Mouse (Mus musculus) R1 (cell line): Measurements from ENCODE around the gene Sestd1.
A peak's percentile ranks its signal among the peaks of the same experiment; 100 is the strongest.

ENCODE experiments used
- DNase-seq: peaks from one replicate; pipeline ENCODE4 v3.0.0-alpha.2; 2018; ENCODE audit warnings: low read depth, low spot score

The Sestd1 gene

DNA sequence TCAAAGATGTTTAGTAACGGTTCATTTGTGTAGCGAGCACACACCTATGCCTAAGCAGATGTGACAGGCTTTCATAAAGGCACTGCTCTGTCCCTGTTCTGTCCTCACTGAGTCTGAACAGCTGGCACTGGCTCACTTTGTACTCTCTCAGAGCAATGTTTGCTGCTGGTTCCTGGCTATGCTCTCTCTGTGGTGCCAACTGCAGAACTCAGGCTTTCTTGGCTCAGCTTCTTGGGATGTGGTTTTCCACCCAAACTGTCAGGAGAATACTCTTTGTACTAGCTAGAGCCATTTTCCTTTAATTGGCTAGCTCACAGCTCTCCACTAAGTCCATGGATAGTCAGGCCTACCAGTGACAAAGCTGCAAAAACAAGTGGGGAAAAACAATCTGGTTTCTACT lies 59.4 kb downstream of the Sestd1 start:
- no peak for DNase-seq

GRCm38 (mm10) chr2:77212885-77213284 lies 67.5 kb downstream of the Sestd1 start:
- no peak for DNase-seq

DNA sequence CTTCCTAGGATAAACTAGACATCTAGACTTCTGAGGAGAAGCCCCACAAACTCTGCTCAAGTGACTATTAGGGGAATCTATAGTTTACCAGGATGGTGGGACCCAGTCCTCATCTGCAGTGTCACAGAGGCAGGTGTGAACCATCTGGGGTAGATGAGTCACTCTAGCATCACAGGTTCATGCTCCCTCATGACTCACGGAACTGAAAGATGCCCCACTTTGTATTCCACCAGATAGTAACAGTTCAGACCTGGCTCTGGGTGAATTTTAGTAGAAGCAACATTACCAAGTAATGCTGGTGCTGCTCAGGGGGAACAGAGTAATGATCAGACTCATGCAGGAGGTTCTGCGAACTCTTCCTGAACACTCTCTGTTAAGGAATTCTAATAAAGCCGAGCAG lies 73.4 kb downstream of the Sestd1 start:
- no peak for DNase-seq

- no peak for DNase-seq
Measured at GRCm38 (mm10) chr2:77203916-77204315, 76.5 kb downstream of the Sestd1 start.

DNA sequence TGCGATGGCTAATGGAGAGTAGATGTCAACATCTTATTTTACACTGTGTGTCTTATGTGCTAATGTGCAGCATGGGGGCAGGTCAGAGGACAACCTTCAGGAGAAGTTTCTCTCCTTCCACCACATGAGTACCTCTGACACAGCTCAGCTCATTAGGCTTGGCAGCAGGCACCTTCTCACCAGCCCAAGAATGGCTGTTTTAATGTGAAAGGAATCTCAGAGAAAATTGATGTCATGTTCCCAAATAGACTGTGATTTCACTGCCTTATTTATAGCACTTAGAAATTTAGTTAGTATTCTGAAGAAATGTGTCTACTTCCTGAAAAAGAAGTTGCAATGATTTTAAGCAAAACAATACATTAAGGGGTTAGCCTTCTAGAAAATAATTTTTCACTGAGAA lies 78.5 kb downstream of the Sestd1 start:
- DNase-seq, result no peak

DNA sequence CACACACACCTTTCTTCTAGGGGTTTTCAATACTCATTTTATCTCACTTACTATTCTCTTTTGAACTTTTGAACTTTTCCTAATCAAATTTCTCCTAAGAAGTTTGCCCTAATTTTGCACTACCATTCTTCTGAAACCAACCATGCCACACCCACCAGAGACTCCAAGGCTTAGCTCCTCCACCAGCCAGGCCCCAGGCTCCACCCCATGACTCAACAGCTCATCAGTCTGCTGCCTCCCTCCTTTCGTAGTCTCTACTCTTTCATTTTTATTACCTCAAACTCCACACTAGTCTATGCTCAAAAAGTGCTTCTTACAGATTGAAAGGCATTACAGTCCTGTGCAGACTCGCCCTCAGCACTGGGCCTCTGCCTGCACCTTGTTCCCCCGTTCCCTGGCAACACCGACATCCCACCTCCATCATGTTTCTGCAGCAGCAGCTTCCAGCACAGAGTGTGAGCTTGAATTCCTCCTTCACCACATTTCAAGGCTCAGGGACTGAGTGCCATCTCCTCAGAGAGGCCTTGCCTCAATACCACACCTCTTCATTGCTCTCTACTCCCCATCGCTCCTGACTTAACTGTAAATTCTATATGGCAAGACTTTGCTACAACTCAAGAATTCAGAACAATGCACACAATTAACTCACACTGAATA lies 79.3 kb downstream of the Sestd1 start:
- DNase-seq, result no peak

DNA sequence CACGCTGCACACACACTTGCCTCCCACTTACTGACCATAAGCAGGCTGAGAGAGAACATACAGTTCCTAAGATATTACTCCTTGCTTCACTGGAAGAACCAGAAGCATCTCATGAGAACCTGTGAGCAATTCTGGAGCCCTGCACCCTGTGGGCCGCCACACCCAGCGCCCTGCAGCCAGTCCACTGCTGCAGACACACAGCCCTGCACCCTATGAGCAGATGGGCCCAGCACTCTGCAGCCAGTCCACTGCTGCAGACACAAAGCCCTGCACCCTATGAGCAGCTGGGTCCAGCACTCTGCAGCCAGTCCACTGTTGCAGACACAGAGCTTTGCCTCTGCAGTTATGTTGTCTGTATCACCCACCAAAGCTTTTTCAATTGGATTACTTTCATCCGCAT lies 80.0 kb downstream of the Sestd1 start:
- no peak for DNase-seq

DNA sequence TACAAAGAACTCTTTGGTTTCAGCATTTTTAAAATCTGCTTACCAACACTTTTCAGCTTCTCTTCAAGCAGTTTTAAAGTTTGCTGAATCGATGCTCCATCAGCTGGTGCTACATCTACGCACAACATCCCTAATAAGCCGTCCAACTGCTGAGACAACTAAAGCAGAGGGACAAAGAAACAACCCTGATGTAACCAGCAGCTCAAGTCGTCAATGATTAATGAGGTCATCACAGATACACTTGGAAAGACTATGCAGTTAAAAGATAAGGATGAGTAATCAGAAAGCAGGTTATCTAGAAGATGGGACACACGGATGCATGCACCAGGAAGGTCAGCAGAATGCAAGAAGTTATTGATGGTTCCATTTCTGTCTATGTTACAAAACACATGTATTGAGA lies 82.1 kb downstream of the Sestd1 start:
- DNase-seq, result no peak

DNA sequence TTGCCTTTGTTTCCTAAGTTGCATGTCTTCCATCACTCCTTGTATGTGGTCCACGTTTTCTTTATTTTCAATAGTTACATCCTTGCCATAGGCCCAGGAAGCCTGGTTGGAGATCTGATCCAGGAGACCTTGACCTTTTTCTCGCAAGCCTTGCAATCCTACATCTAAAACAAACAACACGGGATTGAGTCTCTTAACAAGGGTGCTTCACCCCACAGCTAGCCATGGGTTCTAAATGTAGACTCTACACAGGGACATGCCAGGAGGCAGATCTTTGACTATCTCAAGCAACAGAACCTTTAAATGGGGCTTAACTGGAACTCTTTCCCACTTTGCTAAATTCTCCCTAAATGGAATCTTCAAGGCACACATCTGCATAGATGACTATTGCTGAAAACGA lies 83.6 kb downstream of the Sestd1 start:
- no peak for DNase-seq

DNA sequence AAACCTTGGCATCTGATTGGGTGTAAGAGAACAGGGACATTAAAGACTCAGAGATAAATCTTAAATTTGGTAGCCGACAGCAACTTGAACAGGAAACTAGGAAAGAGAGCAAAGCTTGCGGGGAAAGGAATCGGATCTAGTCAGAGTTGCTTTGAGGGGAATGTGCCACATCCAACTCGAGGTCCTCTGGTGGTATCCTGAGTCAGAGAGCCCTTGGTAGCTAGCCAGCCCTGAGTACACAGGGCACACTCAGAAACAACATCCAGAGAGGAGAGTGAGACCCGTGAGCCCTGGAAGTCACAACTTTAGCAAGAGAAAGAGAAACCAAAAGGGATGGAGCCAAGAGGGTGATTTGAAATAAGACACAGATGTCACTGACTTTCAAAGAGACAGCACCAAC lies 85.3 kb downstream of the Sestd1 start:
- DNase-seq, result no peak

GRCm38 (mm10) chr2:77191811-77192210 lies 88.6 kb downstream of the Sestd1 start:
- DNase-seq, result no peak

GRCm38 (mm10) chr2:77190891-77191290 lies 89.5 kb downstream of the Sestd1 start:
- DNase-seq, result no peak

DNA sequence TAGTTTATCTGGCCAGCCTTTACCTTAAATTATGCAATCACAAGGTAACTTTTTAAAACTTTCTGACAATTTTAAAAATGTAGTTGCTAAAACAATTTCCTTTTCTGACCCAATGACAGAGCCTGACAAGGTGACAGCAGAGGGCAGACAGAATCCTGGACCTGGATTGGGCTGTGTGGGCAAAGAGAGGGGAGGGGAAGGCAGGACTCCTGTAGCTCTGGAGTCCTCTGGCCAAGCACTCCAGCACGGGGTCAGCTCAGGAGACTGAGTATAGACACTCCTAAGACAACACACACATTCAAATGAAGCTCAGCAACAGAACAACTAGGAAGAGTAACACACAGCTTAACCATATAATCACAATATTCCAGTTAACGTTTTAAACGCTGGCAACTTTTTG lies 90.1 kb downstream of the Sestd1 start:
- DNase-seq, result no peak

GRCm38 (mm10) chr2:77189671-77190070 lies 90.7 kb downstream of the Sestd1 start:
- DNase-seq, result no peak

DNA sequence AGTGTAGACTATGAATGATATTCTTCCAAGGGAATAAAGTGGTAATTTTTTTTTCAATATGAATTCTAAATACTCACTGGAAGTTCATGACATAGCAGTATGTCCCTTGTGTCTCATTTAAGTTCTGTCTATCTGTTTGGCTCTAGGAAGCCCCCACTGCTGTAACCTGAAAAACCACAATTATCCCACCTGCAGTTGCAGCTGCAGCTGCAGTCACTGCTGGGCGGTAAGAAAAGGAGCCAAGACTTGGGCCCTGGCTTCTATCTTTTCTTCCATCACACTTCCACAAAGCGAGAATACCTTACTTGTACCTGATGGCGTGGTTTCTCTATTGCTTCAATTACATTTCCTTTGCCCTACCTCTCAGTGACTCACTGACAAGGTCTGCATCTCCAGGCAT lies 92.9 kb downstream of the Sestd1 start:
- DNase-seq, result no peak

DNA sequence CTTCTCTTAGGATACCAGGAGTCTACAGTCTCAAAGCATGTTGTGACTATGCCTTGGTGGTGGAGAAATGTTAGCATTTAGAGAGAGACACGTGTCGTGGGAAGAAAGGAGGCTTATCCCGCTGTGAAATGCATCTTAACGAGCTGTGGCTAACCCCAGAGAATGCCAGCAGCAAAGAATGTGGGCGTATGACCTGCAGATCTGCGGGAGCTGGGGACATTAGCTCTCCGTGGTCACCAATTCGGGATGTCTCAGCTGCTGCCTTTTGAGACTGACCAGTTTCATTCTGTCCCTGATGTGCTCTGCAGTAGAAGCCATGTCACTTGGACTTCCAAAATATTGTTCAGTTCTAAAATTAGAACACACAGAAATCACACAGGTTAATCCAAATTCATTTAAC lies 93.5 kb downstream of the Sestd1 start:
- DNase-seq, result no peak

GRCm38 (mm10) chr2:77184049-77184571 lies 96.3 kb downstream of the Sestd1 start:
- no peak for DNase-seq

DNA sequence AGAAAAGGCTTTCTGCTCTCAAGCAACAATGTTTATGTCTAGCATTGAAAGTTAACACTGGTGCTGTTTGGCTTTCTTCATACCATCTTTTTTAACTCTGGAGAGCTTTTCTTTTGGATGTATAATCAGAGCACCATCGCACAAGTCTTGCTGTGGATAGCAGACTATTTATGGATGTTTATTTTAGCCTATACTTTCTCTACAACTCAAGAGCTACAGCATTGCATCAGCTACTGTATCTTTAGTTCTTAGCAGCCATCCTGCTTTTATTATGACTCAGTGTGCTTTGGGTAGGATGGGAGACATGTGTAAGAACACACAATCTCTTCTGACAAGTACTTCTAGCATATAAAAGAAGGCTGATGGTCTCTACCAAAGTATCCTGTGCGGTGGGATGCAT lies 96.7 kb downstream of the Sestd1 start:
- DNase-seq, result no peak

- DNase-seq, result no peak
Measured at GRCm38 (mm10) chr2:77182996-77183380, 97.4 kb downstream of the Sestd1 start.

DNA sequence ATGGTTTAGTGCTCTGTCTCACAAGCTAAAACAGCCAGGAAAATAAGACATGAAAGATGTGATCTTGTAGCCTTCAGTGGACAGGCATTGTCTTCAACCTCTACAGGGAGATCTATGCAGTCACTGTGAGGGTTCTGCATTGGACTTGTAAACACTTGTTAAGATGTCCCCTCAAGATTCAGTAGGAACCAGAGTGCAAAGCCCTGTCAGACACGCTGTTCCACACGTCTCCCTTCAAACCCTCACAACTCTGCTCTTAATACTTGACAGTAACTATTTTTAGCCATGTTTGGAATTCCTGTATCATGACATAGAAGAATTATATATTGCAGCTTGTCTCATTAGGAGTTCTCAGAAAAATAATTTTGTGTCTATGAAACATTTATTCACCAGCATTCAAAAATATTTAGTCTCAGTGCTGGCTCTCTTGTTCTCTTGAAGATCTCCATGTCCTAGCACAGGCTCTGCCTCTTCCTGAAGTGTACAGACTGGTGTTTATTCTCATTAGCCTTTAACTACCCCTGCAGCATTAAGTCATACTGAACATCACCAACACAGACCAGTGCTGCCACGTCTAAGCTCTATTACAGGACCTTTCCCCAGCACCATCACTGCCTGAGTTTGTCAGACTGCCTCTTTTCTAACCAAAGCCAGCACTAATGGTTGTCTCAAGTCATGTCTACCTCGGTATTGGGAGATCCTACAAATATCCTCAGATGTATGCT lies 98.0 kb downstream of the Sestd1 start:
- no peak for DNase-seq

DNA sequence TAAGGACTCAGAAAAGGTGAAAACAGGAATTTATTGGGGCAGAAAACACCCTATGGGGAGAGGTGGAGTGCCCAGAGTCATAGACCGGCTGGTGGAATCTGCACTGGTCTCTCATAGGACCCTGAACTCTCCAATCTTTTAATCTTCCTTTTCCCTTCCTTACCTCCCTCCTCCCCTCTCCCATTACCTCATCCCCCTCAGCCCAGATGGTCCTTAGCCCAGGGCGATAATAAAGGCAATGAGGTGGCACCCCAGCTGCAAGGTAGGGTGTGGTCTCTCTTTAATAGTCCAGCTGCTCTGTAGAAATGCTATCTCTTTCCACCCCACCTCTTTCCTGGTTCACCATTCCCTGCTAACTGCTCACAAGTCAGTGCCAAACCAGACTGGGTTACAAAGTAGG lies 102.9 kb downstream of the Sestd1 start:
- no peak for DNase-seq

DNA sequence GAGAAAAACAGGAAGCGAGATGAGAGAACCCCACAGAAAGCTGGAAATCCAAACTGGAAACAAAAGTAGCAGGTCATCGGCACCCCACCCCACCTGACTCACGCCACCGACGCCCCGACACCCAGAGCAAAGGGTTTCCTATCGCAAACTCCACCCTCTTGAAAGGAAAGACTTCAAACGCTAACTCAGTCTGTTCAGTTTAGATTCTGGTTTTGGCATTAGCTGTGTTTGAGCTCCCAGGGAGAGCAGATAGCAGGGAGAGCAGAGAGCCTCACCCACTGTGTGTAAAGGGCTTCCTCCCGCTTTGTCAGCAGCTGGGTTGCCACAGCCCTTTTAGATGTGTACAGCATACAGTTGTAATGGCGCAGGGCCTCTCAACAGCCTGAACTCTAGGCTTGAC lies 104.0 kb downstream of the Sestd1 start:
- DNase-seq, result peak; percentile 38

DNA sequence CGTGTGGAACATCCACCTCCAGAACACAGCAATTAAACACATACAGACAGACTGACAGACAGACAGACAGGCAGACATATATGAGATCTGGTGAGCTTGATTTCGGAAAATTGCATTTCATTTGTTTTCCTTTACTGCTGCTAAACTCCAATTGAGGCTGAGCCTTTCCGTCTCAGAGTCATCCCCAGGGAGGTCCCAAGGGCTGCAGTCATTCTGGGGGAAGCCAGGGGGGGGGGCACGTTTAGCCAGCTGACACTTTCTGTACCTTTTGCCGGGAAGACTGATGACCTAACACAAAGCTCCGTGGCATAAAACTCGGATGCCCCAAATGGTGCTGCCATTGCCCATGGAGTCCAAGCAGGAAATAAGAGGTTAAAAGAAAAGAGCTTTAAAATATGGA lies 105.0 kb downstream of the Sestd1 start:
- no peak for DNase-seq
